Mouse (Mus musculus) adrenal gland, postnatal 0 days (tissue): ENCODE data around the gene Zfp456. TPM values are rescaled to one million over a fixed set of nuclear protein-coding genes. Genes with fewer than 3 reads are reported as not detected.

ENCODE experiments used
- polyA plus RNA-seq: library from polyadenylated mRNA; unstranded; fragments of >200 nt; fragmentation: Nextera tagmentation; extraction: Ambion mirVana; gene quantifications from 2 replicates; pipeline ENCODE4 v1.2.1, GENCODE M21; 2015

Zfp456 gene
- 0.74 and 0.84 TPM in 2 replicates for polyA plus RNA-seq

DNA sequence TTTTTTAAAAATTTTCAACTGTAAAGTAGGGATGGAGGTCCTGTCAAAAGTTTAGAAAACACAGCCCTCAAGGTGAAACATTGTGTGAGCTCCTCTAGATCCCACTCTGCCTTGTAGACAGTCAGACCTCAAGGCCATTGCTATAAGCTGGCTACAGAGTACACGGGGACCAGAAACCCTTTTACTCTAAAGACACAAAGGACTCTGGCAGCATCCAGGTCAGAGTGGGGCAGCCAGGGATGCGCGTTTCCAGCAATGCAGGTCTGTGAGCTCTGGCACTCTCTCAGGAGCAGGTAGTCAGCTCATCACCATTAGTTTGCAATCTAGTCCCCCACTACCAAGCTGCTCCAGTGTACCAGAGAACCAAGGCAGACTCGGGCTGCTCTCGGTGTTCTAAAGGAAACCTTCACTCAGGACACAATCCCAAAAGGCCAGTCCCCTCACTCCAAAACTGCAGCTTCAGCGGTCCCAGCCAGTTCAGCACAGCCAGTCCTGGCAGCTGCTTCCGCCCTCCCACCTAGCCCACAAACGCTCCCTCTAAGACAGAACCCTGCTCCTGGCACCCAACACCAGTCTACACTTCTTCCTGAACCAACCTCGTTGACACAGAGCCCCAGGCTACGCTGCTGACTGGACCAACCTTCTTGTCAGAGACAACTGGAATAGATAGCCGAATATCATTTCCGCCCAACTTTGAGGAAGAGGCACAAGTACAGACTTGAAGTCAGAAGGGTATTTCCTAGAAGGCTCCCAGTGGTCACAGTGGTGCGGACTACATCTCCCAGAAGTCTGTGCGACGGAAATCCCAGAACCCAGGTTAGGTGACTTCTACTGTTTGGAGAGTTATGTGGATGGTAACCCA, at the start of gene Zfp456, which contains the start of gene Gm28041:
Zfp456 (minus strand) TSS at position 761 of the 862 bp plus-strand sequence.
Gm28041 (minus strand) TSS at position 684 of the 862 bp plus-strand sequence.

DNA sequence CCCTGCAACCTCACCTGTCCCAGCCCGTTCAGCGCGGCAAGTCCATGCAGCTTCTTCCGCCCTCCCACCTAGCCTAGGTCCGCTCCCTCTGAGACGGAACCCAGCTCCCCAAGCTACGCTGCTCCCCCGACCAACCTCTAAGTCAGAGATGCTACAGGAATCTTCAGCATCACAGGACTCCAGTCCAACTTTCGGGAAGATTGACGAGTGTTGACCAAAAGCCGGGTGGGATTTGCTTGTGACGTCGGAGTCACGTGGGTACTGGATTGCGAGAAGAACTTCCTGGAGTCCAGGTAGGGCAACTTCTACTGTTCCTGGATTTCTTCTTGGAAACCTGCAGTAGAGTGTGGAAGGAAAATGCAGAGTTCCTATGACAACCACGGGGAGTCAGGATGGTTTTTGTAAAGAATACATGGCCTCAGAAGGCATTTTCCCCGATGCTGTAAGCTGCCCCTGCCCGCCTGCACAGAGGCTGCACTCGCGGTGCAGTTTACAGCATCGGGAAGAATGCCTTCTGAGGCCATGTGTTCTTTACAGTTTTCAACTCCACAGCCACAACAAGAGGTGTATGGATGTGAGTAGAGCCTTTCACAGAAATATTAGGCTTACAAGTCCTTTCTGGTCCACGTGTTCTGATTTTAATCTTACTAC, 45.7 kb upstream of the Zfp456 start, which contains the start of gene Zfp459:
Zfp459 (minus strand) TSS at position 212 of the 651 bp plus-strand sequence.

DNA sequence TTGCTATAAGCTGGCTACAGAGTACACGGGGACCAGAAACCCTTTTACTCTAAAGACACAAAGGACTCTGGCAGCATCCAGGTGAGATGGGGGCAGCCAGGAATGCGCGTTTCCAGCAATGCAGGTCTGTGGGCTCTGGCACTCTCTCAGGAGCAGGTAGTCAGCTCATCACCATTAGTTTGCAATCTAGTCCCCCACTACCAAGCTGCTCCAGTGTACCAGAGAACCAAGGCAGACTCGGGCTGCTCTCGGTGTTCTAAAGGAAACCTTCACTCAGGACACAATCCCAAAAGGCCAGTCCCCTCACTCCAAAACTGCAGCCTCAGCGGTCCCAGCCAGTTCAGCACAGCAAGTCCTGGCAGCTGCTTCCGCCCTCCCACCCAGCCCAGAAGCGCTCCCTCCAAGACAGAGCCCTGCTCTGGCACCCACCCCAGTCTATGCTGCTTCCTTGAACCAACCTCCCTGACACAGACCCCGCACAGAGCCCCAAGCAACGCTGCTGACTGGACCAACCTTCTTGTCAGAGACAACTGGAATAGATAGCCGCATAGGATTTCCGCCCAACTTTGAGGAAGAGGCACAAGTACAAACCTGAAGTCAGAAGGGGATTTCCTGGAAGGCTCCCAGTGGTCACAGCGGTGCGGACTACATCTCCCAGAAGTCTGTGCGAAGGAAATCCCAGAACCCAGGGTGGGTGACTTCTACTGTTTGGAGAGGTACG, 23.7 kb upstream of the Zfp456 start, which contains the start of gene Zfp429:
Zfp429 (minus strand) TSS at position 637 of the 721 bp plus-strand sequence.

DNA sequence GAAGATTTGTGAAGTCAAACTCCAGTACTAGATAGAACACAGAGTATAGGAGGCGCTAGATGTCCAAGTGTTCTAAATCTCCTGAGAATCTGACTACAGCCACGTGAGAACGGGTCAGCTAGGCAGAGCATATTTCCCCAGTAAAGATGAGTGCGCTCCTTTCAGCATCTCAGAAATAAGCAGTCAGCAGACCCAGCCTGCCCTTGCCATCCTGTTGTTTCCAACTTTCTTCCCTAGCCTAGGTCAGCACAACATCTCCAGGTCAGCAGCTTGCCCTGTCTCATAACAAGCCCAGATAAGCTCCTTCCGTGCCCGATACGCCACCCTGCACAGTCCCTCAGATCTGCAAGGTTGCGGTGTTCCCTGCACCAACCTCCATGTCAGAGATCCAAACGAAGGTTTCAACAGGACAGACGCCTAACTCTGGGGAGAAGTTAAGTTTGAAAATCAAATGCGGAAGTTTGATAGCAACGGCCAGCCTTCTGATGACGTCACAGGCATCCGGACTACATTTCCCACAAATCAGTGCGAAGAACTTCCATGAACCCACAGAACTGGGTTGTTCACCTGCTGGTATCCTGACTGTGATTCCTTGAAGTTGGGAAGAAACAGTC, 15.4 kb downstream of the Zfp456 start, which contains the start of the genes Gm28044 and Zfp953:
Gm28044 (minus strand) TSS at position 406 of the 614 bp plus-strand sequence.
Zfp953 (minus strand) TSS at position 475 of the 614 bp plus-strand sequence.

DNA sequence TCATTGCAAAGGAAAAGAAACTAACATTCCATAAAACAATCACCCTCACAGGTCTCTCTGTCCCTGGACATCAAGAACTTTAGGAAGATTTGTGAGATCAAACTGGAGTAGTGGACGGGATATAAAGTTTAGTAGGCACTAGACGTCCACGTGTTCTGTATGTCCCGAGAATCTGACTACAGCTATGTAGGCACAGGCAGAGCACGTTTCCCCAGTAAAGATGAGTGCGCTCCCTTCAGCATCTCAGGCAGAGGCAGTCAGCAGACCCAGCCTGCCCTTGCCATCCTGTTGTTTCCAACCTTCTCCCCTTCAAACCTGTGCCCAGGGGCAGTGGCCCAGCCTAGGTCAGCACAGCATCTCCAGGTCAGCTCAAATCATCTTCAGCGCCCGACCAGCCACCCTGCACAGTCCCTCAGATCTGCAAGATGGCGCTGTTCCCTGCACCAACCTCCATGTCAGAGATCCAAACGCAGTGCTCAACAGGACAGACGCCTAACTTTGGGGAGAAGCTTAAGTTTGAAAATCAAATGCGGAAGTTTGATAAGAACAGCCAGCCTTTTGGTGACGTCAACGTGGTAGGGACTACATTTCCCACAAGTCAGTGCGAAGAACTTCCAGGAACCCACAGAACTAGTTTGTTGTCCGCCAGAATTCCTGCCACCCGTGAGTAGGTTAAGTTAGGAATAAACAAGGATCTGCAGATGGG, 43.4 kb downstream of the Zfp456 start, which contains the start of gene Zfp595:
Zfp595 (minus strand) TSS at position 552 of the 706 bp plus-strand sequence.

Other genes with a start within 250 kb of the Zfp456 start
- 5.3 and 7.5 TPM in 2 replicates for gene Rsl1, start 202.6 kb downstream of the Zfp456 start, polyA plus RNA-seq
- 1.8 and 1.9 TPM in 2 replicates for gene Zfp455, start 181.3 kb downstream of the Zfp456 start, polyA plus RNA-seq
- 0.96 and 1.4 TPM in 2 replicates for gene Zfp458, start 97.3 kb downstream of the Zfp456 start, polyA plus RNA-seq
- gene Zfp457, start 69.3 kb downstream of the Zfp456 start, polyA plus RNA-seq, result 0.44 and 0.83 TPM in 2 replicates
- 1.1 and 2.0 TPM in 2 replicates for gene Zfp595, start 43.2 kb downstream of the Zfp456 start, polyA plus RNA-seq
- 0.43 and 1.7 TPM in 2 replicates for gene Gm28044, start 15.3 kb downstream of the Zfp456 start, polyA plus RNA-seq
- gene Zfp953, start 15.2 kb downstream of the Zfp456 start, polyA plus RNA-seq, result 0.76 and 0.87 TPM in 2 replicates
- gene Gm28041, start 77 bp downstream of the Zfp456 start, polyA plus RNA-seq, result 0.57 and 0.80 TPM in 2 replicates
- 5.2 and 5.7 TPM in 2 replicates for gene Zfp429, start 24.0 kb upstream of the Zfp456 start, polyA plus RNA-seq
- 0.12 and 0.19 TPM in 2 replicates for gene Zfp459, start 45.6 kb upstream of the Zfp456 start, polyA plus RNA-seq
- 12.6 and 15.1 TPM in 2 replicates for gene Zfp874a, start 75.8 kb upstream of the Zfp456 start, polyA plus RNA-seq
- gene Zfp874b, start 108.4 kb upstream of the Zfp456 start, polyA plus RNA-seq, result 4.2 and 4.6 TPM in 2 replicates
- gene Zfp58, start 124.7 kb upstream of the Zfp456 start, polyA plus RNA-seq, result 5.8 and 6.9 TPM in 2 replicates
- gene Gm26965, start 150.3 kb upstream of the Zfp456 start, polyA plus RNA-seq, result not detected in 2 replicates
- 45.3 and 77.5 TPM in 2 replicates for gene Zfp87, start 150.4 kb upstream of the Zfp456 start, polyA plus RNA-seq
- gene Zfp748, start 178.0 kb upstream of the Zfp456 start, polyA plus RNA-seq, result 7.8 and 9.3 TPM in 2 replicates
- 3.7 and 4.0 TPM in 2 replicates for gene Zfp729b, start 233.9 kb upstream of the Zfp456 start, polyA plus RNA-seq